Comparison of ENCODE assay signal across 20 mouse cellular contexts in the genomic region with DNA sequence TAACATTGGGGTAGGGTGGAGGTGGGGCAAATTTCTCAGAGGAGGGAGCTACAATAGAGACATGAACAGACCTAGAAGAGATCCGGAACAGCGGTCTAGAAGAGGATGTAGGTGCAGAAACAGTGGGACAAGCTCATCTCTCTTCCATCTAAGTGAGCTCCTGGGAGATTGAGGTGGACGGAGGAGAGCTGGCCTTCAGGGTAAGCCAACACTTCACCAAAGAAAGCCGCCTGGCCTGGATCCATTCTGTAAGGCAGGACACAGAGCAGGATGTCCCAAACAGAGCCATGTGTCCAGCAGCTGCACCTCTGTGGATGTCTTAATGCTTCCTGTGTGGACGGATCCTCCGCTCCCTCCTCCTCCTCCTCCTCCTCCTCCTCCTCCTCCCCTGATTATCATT.
DNase-seq lines count a peak whose midpoint lies in the region; ATAC-seq and TF ChIP-seq lines count a peak whose summit lies in the region.
"Had no signal": no experiment of that assay in that cellular context is flagged by ENCODE, and none has a peak within 500 bp of the region (broad histone marks: within the 10 kb centered on the region; RNA-seq: fewer than 3 reads in every experiment).

No protein-coding gene starts in this region.

- H3K27me3 ChIP-seq in liver, adult 2 months (ENCODE audit: control insufficient read depth, insufficient read depth, low read length), result no peaks in the 10 kb centered on the region
- H3K27me3 ChIP-seq in liver, embryonic 12.5 days (replicated peaks), result no peaks in the 10 kb centered on the region
- H3K27me3 ChIP-seq in midbrain, embryonic 10.5 days (ENCODE audit: low read depth, poor library complexity, severe bottlenecking), result peaks cover 22% of the 10 kb centered on the region
- no peaks in the 10 kb centered on the region for H3K27me3 ChIP-seq in midbrain, embryonic 14.5 days (ENCODE audit: control insufficient read depth, insufficient read depth, low read length)
- H3K27me3 ChIP-seq: Patski had no signal

- 39% methylated on average over 6 of the region's 6 CpGs for WGBS in liver, adult 2 months
- 77% methylated on average over 6 of the region's 6 CpGs for WGBS in liver, embryonic 12.5 days (ENCODE audit: insufficient replicate concordance)
- WGBS in midbrain, embryonic 10.5 days, result 85% methylated on average over 6 of the region's 6 CpGs
- WGBS in midbrain, embryonic 14.5 days, result 81% methylated on average over 6 of the region's 6 CpGs

- H3K36me3 ChIP-seq in liver, adult 2 months (ENCODE audit: control insufficient read depth, insufficient read depth, low read length), result no peaks in the 10 kb centered on the region
- no peaks in the 10 kb centered on the region for H3K36me3 ChIP-seq in liver, embryonic 12.5 days
- H3K36me3 ChIP-seq in midbrain, embryonic 10.5 days, result no peaks in the 10 kb centered on the region
- H3K36me3 ChIP-seq in midbrain, embryonic 14.5 days (ENCODE audit: control insufficient read depth, insufficient read depth, low read length), result no peaks in the 10 kb centered on the region
- H3K36me3 ChIP-seq: G1E had no signal

- no peak for TF ChIP-seq CTCF in gastrocnemius, adult 2 months (IDR thresholded peaks at IDR 0.05)
- TF ChIP-seq CTCF in liver, adult 2 months (IDR thresholded peaks at IDR 0.05; ENCODE audit: low read depth, low read length), result no peak

- H3K79me2 ChIP-seq in liver, adult 2 months (ENCODE audit: control insufficient read depth, insufficient read depth, low read length), result no peaks in the 10 kb centered on the region

- H3K9me3 ChIP-seq in liver, embryonic 12.5 days (replicated peaks), result 0 out of 2 replicates have a peak, but pooled peaks cover 3% of the 10 kb centered on the region
- no peaks in the 10 kb centered on the region; the same call in 1 of the 2 replicates for H3K9me3 ChIP-seq in midbrain, embryonic 10.5 days (replicated peaks)
- H3K9me3 ChIP-seq in midbrain, embryonic 14.5 days (ENCODE audit: control insufficient read depth, low read length), result peaks cover 3% of the 10 kb centered on the region; the same call in 1 of the 2 replicates
- H3K9me3 ChIP-seq: G1E had no signal

- no peak for ATAC-seq in liver, embryonic 12.5 days
- ATAC-seq in midbrain, embryonic 14.5 days (ENCODE audit: low FRiP score, low TSS enrichment), result no peak
- ATAC-seq: activated CD4-positive, CD25-positive, alpha-beta regulatory T cell, adult 4 months; CD4-positive, CD25-positive, alpha-beta regulatory T cell, adult 4 months; Patski had no signal

- TF ChIP-seq POLR2A in liver, adult 2 months (IDR thresholded peaks at IDR 0.05; ENCODE audit: extremely low read depth, insufficient read depth, low read length), result no peak

- H3K27ac ChIP-seq in gastrocnemius, adult 2 months, result no peak overlapping the region
- H3K27ac ChIP-seq in liver, adult 2 months (replicated peaks; ENCODE audit: insufficient read depth, low read depth, low read length), result peak overlapping the region; percentile 77
- no peak overlapping the region for H3K27ac ChIP-seq in liver, embryonic 12.5 days
- 0 out of 2 replicates have a peak overlapping the region, but pooled peaks have one; percentile 28 for H3K27ac ChIP-seq in midbrain, embryonic 10.5 days (replicated peaks)
- no peak overlapping the region for H3K27ac ChIP-seq in midbrain, embryonic 14.5 days (replicated peaks; ENCODE audit: low read depth, low read length)

- no peak overlapping the region for H3K9ac ChIP-seq in liver, adult 2 months (ENCODE audit: low read depth, low read length)
- no peak overlapping the region for H3K9ac ChIP-seq in liver, embryonic 12.5 days
- H3K9ac ChIP-seq in midbrain, embryonic 14.5 days (replicated peaks; ENCODE audit: low read length), result no peak overlapping the region

- DNase-seq in gastrocnemius, adult 2 months, result peak; percentile 41
- DNase-seq in gastrocnemius, postnatal 36 days, result no peak
- peak; percentile 66 for DNase-seq in heart, adult 11 months
- DNase-seq in heart, postnatal 25 days (ENCODE audit: low spot score), result no peak
- DNase-seq in liver, adult 2 months (ENCODE audit: extremely low read depth, low read depth, low spot score), result peak; percentile 80
- DNase-seq in midbrain, embryonic 10.5 days (ENCODE audit: low spot score), result no peak
- DNase-seq in midbrain, embryonic 14.5 days, result no peak
- DNase-seq: adrenal gland, adult 8-10 months; adrenal gland, postnatal 10 days; adrenal gland, postnatal 14 days; adrenal gland, postnatal 25 days; adrenal gland, postnatal 36 days; B cell, adult 2 months; cerebellum, adult 11 months; cerebellum, adult 11-12 months had no signal

- peaks cover 11% of the 10 kb centered on the region for H3K4me1 ChIP-seq in liver, adult 2 months (ENCODE audit: control insufficient read depth, insufficient read depth, low read length)
- H3K4me1 ChIP-seq in liver, embryonic 12.5 days, result no peaks in the 10 kb centered on the region
- H3K4me1 ChIP-seq in midbrain, embryonic 10.5 days, result peaks cover 8% of the 10 kb centered on the region
- no peaks in the 10 kb centered on the region for H3K4me1 ChIP-seq in midbrain, embryonic 14.5 days (ENCODE audit: control insufficient read depth, insufficient read depth, low read length)

- no peak overlapping the region for H3K4me3 ChIP-seq in gastrocnemius, adult 2 months
- no peak overlapping the region for H3K4me3 ChIP-seq in liver, adult 2 months (ENCODE audit: insufficient read depth, low read depth, low read length)
- H3K4me3 ChIP-seq in liver, embryonic 12.5 days, result no peak overlapping the region
- H3K4me3 ChIP-seq in midbrain, embryonic 10.5 days, result no peak overlapping the region
- no peak overlapping the region for H3K4me3 ChIP-seq in midbrain, embryonic 14.5 days (replicated peaks; ENCODE audit: low read depth, low read length)

- intact Hi-C loops in gastrocnemius, adult 2 months (cut with DNase I), result no loop called here
- intact Hi-C loops in gastrocnemius, postnatal 36 days (cut with DNase I), result no loop called here
- intact Hi-C loops in heart, postnatal 25 days (cut with DNase I), result loop anchor here (10.0 kb wide), 1 partner anchor 49 kb away; no protein-coding TSS in a partner anchor

- no peak overlapping the region for H3K4me2 ChIP-seq in liver, embryonic 12.5 days
- H3K4me2 ChIP-seq in midbrain, embryonic 14.5 days (ENCODE audit: low read length), result no peak overlapping the region

Comparison
In these comparisons a context has a peak if more than half of its experiments do, and no peak if none do; other contexts are left out.
1. DNase-seq: peak in gastrocnemius, adult 2 months (single experiment), heart, adult 11 months (single experiment) and liver, adult 2 months (single experiment); none in gastrocnemius, postnatal 36 days (0 of 2), heart, postnatal 25 days (single experiment), midbrain, embryonic 10.5 days (single experiment) and midbrain, embryonic 14.5 days (single experiment).
2. H3K27ac ChIP-seq: peak in liver, adult 2 months (single experiment) and midbrain, embryonic 10.5 days (single experiment); none in gastrocnemius, adult 2 months (single experiment), liver, embryonic 12.5 days (single experiment) and midbrain, embryonic 14.5 days (single experiment).